Mouse (Mus musculus) central nervous system, embryonic 18 days (tissue): ENCODE data around the gene Rpl18a. TPM values are rescaled to one million over a fixed set of nuclear protein-coding genes. Genes with fewer than 3 reads are reported as not detected.

ENCODE experiments used
- polyA plus RNA-seq: library from polyadenylated mRNA; depleted of rRNA; stranded (reverse); fragments of >200 nt; gene quantifications from 2 replicates; pipeline ENCODE4 v1.2.3, GENCODE M21; 2012; rRNA removed

The Rpl18a gene
- polyA plus RNA-seq, result 2,864 and 3,038 TPM in 2 replicates

GRCm38 (mm10) chr8:70897021-70897680 is at the start of gene Rpl18a:
Gene Rpl18a, minus strand, starts transcription at chr8:70897412.

GRCm38 (mm10) chr8:70905831-70906736 is 8.9 kb upstream of the Rpl18a start, which contains the start of gene Map1s:
Gene Map1s, plus strand, starts transcription at chr8:70905932.

GRCm38 (mm10) chr8:70892022-70892895 is 5.0 kb downstream of the Rpl18a start, which contains the start of gene Slc5a5:
Gene Slc5a5, minus strand, starts transcription at chr8:70892757.

GRCm38 (mm10) chr8:70873364-70873985 is 23.7 kb downstream of the Rpl18a start, which contains the start of gene Ccdc124:
Gene Ccdc124, minus strand, starts transcription at chr8:70873935.

GRCm38 (mm10) chr8:70862824-70863641 is 34.2 kb downstream of the Rpl18a start, which contains the start of gene Kcnn1:
Gene Kcnn1, minus strand, starts transcription at chr8:70863258.

Other genes starting within 250 kb of the Rpl18a start
- 45.7 and 46.8 TPM in 2 replicates for gene Pgpep1, start 237.0 kb downstream of the Rpl18a start, polyA plus RNA-seq
- 153 and 155 TPM in 2 replicates for gene Lsm4, start 224.2 kb downstream of the Rpl18a start, polyA plus RNA-seq
- 201 and 210 TPM in 2 replicates for gene Jund, start 198.5 kb downstream of the Rpl18a start, polyA plus RNA-seq
- 0.12 and 0.14 TPM in 2 replicates for gene Iqcn, start 194.0 kb downstream of the Rpl18a start, polyA plus RNA-seq
- gene Gm3336, start 178.9 kb downstream of the Rpl18a start, polyA plus RNA-seq, result not detected in 2 replicates
- 1.1 and 1.2 TPM in 2 replicates for gene Pde4c, start 173.7 kb downstream of the Rpl18a start, polyA plus RNA-seq
- 582 and 635 TPM in 2 replicates for gene Rab3a, start 142.7 kb downstream of the Rpl18a start, polyA plus RNA-seq
- gene Mpv17l2, start 136.5 kb downstream of the Rpl18a start, polyA plus RNA-seq, result 27.0 and 27.4 TPM in 2 replicates
- gene Pik3r2, start 120.7 kb downstream of the Rpl18a start, polyA plus RNA-seq, result 138 and 151 TPM in 2 replicates
- gene Mast3, start 92.4 kb downstream of the Rpl18a start, polyA plus RNA-seq, result 44.0 and 53.5 TPM in 2 replicates
- 0.06 and 0.09 TPM in 2 replicates for gene Il12rb1, start 89.0 kb downstream of the Rpl18a start, polyA plus RNA-seq
- gene Arrdc2, start 57.7 kb downstream of the Rpl18a start, polyA plus RNA-seq, result 26.8 and 30.5 TPM in 2 replicates
- gene Kcnn1, start 34.2 kb downstream of the Rpl18a start, polyA plus RNA-seq, result 23.8 and 25.4 TPM in 2 replicates
- gene Ccdc124, start 23.5 kb downstream of the Rpl18a start, polyA plus RNA-seq, result 125 and 128 TPM in 2 replicates
- 2.3 and 2.4 TPM in 2 replicates for gene Slc5a5, start 4.7 kb downstream of the Rpl18a start, polyA plus RNA-seq
- 52.1 and 61.4 TPM in 2 replicates for gene Map1s, start 8.5 kb upstream of the Rpl18a start, polyA plus RNA-seq